Mouse (Mus musculus): ENCODE data around the gene Ddx17. TPM values are rescaled to one million over a fixed set of nuclear protein-coding genes. Genes with fewer than 3 reads are reported as not detected.

The Ddx17 gene
- total and polyA plus RNA-seq, 2 experiments from 2014 or later, result 35.1 to 302 TPM

- Histone ChIP-seq H3K4me1 (ENCODE audit: insufficient read depth, low read length) (no peaks in the 10 kb centered on the region), H3K4me3 (ENCODE audit: low read depth, low read length) (no peak overlapping the region), H3K9ac (replicated peaks; ENCODE audit: low read length, poor library complexity, severe bottlenecking) (no peak overlapping the region), H3K4me2 (ENCODE audit: low read depth, low read length, poor library complexity, severe bottlenecking) (no peak overlapping the region), H3K9me3 (ENCODE audit: low read length) (no peaks in the 10 kb centered on the region), H3K27me3 (ENCODE audit: insufficient read depth, low read length) (no peaks in the 10 kb centered on the region), H3K27ac (ENCODE audit: low read depth, low read length) (no peak overlapping the region), H3K36me3 (ENCODE audit: insufficient read depth, low read length) (no peaks in the 10 kb centered on the region)
- 81% methylated on average over 9 of the region's 9 CpGs for WGBS
- DNase-seq (ENCODE audit: low spot score), result no peak
- no peak for TF ChIP-seq CTCF (IDR thresholded peaks at IDR 0.05)
- no peak for ATAC-seq (ENCODE audit: low FRiP score)
These were observed 15.9 kb upstream of the Ddx17 start for GRCm38 (mm10) chr15:79562417-79562816.

GRCm38 (mm10) chr15:79559649-79560048 lies 13.1 kb upstream of the Ddx17 start:
- no peaks in the 10 kb centered on the region for H3K27me3 ChIP-seq (ENCODE audit: insufficient read depth, low read length)
- 77% methylated on average over 3 of the region's 3 CpGs for WGBS
- H3K9me3 ChIP-seq (ENCODE audit: low read length), result no peaks in the 10 kb centered on the region
- H3K4me3 ChIP-seq (ENCODE audit: low read depth, low read length), result no peak overlapping the region
- no peak for TF ChIP-seq CTCF (IDR thresholded peaks at IDR 0.05)
- no peak overlapping the region for H3K9ac ChIP-seq (replicated peaks; ENCODE audit: low read length, poor library complexity, severe bottlenecking)
- DNase-seq (ENCODE audit: low spot score) (no peak), ATAC-seq (ENCODE audit: low FRiP score) (no peak)
- no peak overlapping the region for H3K4me2 ChIP-seq (ENCODE audit: low read depth, low read length, poor library complexity, severe bottlenecking)
- no peaks in the 10 kb centered on the region for H3K36me3 ChIP-seq (ENCODE audit: insufficient read depth, low read length)
- H3K27ac ChIP-seq (ENCODE audit: low read depth, low read length), result no peak overlapping the region
- no peaks in the 10 kb centered on the region for H3K4me1 ChIP-seq (ENCODE audit: insufficient read depth, low read length)

- Histone ChIP-seq H3K4me3 (ENCODE audit: low read depth, low read length) (no peak overlapping the region), H3K4me2 (ENCODE audit: low read depth, low read length, poor library complexity, severe bottlenecking) (no peak overlapping the region), H3K27ac (ENCODE audit: low read depth, low read length) (no peak overlapping the region), H3K9ac (replicated peaks; ENCODE audit: low read length, poor library complexity, severe bottlenecking) (no peak overlapping the region), H3K36me3 (ENCODE audit: insufficient read depth, low read length) (no peaks in the 10 kb centered on the region), H3K9me3 (ENCODE audit: low read length) (no peaks in the 10 kb centered on the region), H3K27me3 (ENCODE audit: insufficient read depth, low read length) (no peaks in the 10 kb centered on the region), H3K4me1 (ENCODE audit: insufficient read depth, low read length) (no peaks in the 10 kb centered on the region)
- DNase-seq (ENCODE audit: low spot score) (no peak), ATAC-seq (ENCODE audit: low FRiP score) (no peak)
- WGBS, result 80% methylated on average over 5 of the region's 5 CpGs
- TF ChIP-seq CTCF (IDR thresholded peaks at IDR 0.05), result no peak
These were observed 6.0 kb upstream of the Ddx17 start for GRCm38 (mm10) chr15:79552566-79552965.

GRCm38 (mm10) chr15:79548226-79548625 lies 1.7 kb upstream of the Ddx17 start:
- DNase-seq (ENCODE audit: low spot score), result no peak

GRCm38 (mm10) chr15:79547289-79547820 lies 814 bp upstream of the Ddx17 start:
- H3K36me3 ChIP-seq (ENCODE audit: insufficient read depth, low read length), result peaks cover 9% of the 10 kb centered on the region
- no peaks in the 10 kb centered on the region for H3K9me3 ChIP-seq (ENCODE audit: low read length)
- H3K4me1 ChIP-seq (ENCODE audit: insufficient read depth, low read length), result peaks cover 15% of the 10 kb centered on the region
- peak overlapping the region; percentile 59 for H3K4me2 ChIP-seq (ENCODE audit: low read depth, low read length, poor library complexity, severe bottlenecking)
- H3K9ac ChIP-seq (replicated peaks; ENCODE audit: low read length, poor library complexity, severe bottlenecking), result peak overlapping the region; percentile 59
- H3K27ac ChIP-seq (ENCODE audit: low read depth, low read length), result peak overlapping the region; percentile 100
- DNase-seq (ENCODE audit: low spot score) (no peak), ATAC-seq (ENCODE audit: low FRiP score) (peak; percentile 24)
- WGBS, result 83% methylated on average over 17 of the region's 17 CpGs
- no peaks in the 10 kb centered on the region for H3K27me3 ChIP-seq (ENCODE audit: insufficient read depth, low read length)
- no peak for TF ChIP-seq CTCF (IDR thresholded peaks at IDR 0.05)
- H3K4me3 ChIP-seq (ENCODE audit: low read depth, low read length), result peak overlapping the region; percentile 96

More at GRCm38 (mm10) chr15:79548226-79548625, 1.7 kb upstream of the Ddx17 start:
- no peak for TF ChIP-seq CTCF (IDR thresholded peaks at IDR 0.05)
- no peak overlapping the region for H3K4me2 ChIP-seq (ENCODE audit: low read depth, low read length, poor library complexity, severe bottlenecking)
- ATAC-seq (ENCODE audit: low FRiP score), result no peak
- WGBS, result 98% methylated on average over 2 of the region's 2 CpGs
- no peak overlapping the region for H3K27ac ChIP-seq (ENCODE audit: low read depth, low read length)
- H3K4me1 ChIP-seq (ENCODE audit: insufficient read depth, low read length), result peaks cover 15% of the 10 kb centered on the region
- no peak overlapping the region for H3K4me3 ChIP-seq (ENCODE audit: low read depth, low read length)
- no peak overlapping the region for H3K9ac ChIP-seq (replicated peaks; ENCODE audit: low read length, poor library complexity, severe bottlenecking)
- H3K36me3 ChIP-seq (ENCODE audit: insufficient read depth, low read length), result 0 out of 2 replicates have a peak, but pooled peaks cover under 1% of the 10 kb centered on the region
- H3K27me3 ChIP-seq (ENCODE audit: insufficient read depth, low read length), result no peaks in the 10 kb centered on the region
- H3K9me3 ChIP-seq (ENCODE audit: low read length), result no peaks in the 10 kb centered on the region

GRCm38 (mm10) chr15:79545921-79546399 lies 581 bp downstream of the Ddx17 start:
- peaks cover 15% of the 10 kb centered on the region for H3K4me1 ChIP-seq (ENCODE audit: insufficient read depth, low read length)
- ATAC-seq (ENCODE audit: low FRiP score), result peak; percentile 65
- WGBS, result 0% methylated on average over 49 of the region's 52 CpGs

More at GRCm38 (mm10) chr15:79545921-79546399, 581 bp downstream of the Ddx17 start:
- peak overlapping the region; percentile 100 for H3K27ac ChIP-seq (ENCODE audit: low read depth, low read length)
- no peaks in the 10 kb centered on the region for H3K27me3 ChIP-seq (ENCODE audit: insufficient read depth, low read length)
- peak overlapping the region; percentile 100 for H3K9ac ChIP-seq (replicated peaks; ENCODE audit: low read length, poor library complexity, severe bottlenecking)
- H3K4me2 ChIP-seq (ENCODE audit: low read depth, low read length, poor library complexity, severe bottlenecking), result peak overlapping the region; percentile 74
- DNase-seq (ENCODE audit: low spot score), result peak; percentile 75
- no peaks in the 10 kb centered on the region for H3K9me3 ChIP-seq (ENCODE audit: low read length)
- peak overlapping the region; percentile 96 for H3K4me3 ChIP-seq (ENCODE audit: low read depth, low read length)
- H3K36me3 ChIP-seq (ENCODE audit: insufficient read depth, low read length), result peaks cover 17% of the 10 kb centered on the region
- TF ChIP-seq CTCF (IDR thresholded peaks at IDR 0.05), result no peak

Measured in midbrain, postnatal 0 days (tissue).